Mouse (Mus musculus): ENCODE data around the gene Htra3. TPM values are rescaled to one million over a fixed set of nuclear protein-coding genes. Genes with fewer than 3 reads are reported as not detected.

Gene Htra3
- total and polyA plus RNA-seq, 3 experiments = not detected

DNA sequence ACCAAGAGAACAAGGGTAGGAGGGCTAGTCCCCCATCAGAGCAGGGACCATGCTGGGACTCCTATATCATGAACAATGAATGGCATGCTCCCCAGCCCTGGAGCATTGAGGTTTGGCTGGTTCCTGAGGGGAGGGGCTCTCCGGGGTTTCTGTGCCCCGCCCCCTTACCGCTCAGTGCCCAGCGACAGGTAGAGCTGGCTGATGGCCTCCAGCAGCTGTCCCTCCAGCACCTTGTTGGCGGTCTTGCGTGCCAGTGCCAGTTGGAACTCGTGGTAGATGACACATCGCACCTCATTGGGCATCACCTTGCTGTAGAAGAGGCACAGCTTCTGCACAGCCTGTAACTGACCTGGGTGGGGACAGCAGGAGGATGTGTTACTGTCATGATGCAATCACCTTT, 23.6 kb upstream of the Htra3 start:
- Histone ChIP-seq H3K4me1 (ENCODE audit: control insufficient read depth in 1 of 2, insufficient read depth in 2 of 2, low read length in 2 of 2) (no peaks in the 10 kb centered on the region), H3K79me2 (ENCODE audit: control insufficient read depth, insufficient read depth, low read length, poor library complexity) (no peaks in the 10 kb centered on the region), H3K36me3 (ENCODE audit: control insufficient read depth in 1 of 2, insufficient read depth in 2 of 2, low read length in 2 of 2) (no peaks in the 10 kb centered on the region), H3K4me3 (ENCODE audit: control insufficient read depth in 1 of 2, insufficient read depth in 1 of 2, low read depth in 2 of 2, low read length in 2 of 2) (no peak overlapping the region), H3K27me3 (ENCODE audit: control insufficient read depth in 1 of 2, insufficient read depth in 2 of 2, low read length in 2 of 2) (no peaks in the 10 kb centered on the region), H3K9me3 (replicated peaks; ENCODE audit: insufficient read depth, low read length) (no peaks in the 10 kb centered on the region), H3K9ac (ENCODE audit: control insufficient read depth, low read depth, low read length, poor library complexity, severe bottlenecking) (no peak overlapping the region), H3K27ac (ENCODE audit: control insufficient read depth, low read depth, low read length) (no peak overlapping the region)
- TF ChIP-seq CTCF (IDR thresholded peaks at IDR 0.05 in 2 of 3, conservative IDR thresholded peaks at IDR 0.05 in 1 of 3; ENCODE audit: control insufficient read depth in 1 of 3, insufficient read depth in 1 of 3, low read depth in 2 of 3, low read length in 3 of 3, poor library complexity in 1 of 3, severe bottlenecking in 1 of 3) (no peak), TCF12 (IDR thresholded peaks at IDR 0.05; ENCODE audit: low read depth, low read length) (no peak), SIN3A (IDR thresholded peaks at IDR 0.05; ENCODE audit: low read length) (no peak), SMC3 (IDR thresholded peaks at IDR 0.05; ENCODE audit: low read depth, low read length) (no peak), CHD2 (IDR thresholded peaks at IDR 0.05; ENCODE audit: low read length) (no peak), GATA1 (IDR thresholded peaks at IDR 0.05; ENCODE audit: low read depth, low read length) (no peak), JUND (IDR thresholded peaks at IDR 0.05; ENCODE audit: low read depth, low read length) (no peak), NRF1 (IDR thresholded peaks at IDR 0.05; ENCODE audit: insufficient read depth, low read depth, low read length, poor library complexity, severe bottlenecking) (no peak), CHD1 (IDR thresholded peaks at IDR 0.05; ENCODE audit: low read depth, low read length) (no peak), HCFC1 (IDR thresholded peaks at IDR 0.05; ENCODE audit: low read depth, low read length) (no peak), MAX (IDR thresholded peaks at IDR 0.05; ENCODE audit: low read length) (no peak), MAFK (IDR thresholded peaks at IDR 0.05; ENCODE audit: borderline replicate concordance, low read depth, low read length) (no peak), EP300 (IDR thresholded peaks at IDR 0.05; ENCODE audit: low read depth in 1 of 2, low read length in 2 of 2) (no peak), ELF1 (IDR thresholded peaks at IDR 0.05; ENCODE audit: low read depth, low read length) (no peak), ZNF384 (IDR thresholded peaks at IDR 0.05; ENCODE audit: low read depth, low read length) (no peak)
- no peak for DNase-seq (ENCODE audit: low read depth, low spot score)

DNA sequence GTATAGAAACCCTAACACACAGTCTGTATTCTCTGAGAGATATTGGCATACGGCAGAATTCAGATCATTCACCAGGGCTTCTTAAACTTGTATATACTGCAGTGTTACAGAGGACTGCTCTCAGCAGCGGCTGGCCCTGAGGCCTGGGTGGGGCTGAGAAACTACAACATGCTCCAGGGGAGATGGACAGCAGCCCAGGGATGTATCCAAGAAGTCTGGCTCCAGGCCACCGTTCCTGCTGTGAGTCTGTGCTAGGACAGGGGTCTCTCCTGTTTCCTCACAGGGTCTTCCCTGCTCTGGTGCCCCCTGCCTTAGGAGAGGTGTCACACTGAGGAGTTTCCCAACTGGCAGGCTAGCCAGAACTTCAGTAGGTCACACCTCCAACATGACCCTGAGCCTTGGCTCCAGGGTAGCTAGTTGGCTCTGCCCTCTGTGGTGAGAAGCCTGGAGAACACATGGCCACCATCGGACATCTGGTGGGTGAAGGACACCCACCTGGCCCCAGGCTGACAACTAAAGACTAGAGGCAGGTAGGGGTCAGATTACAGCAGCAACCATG, 23.1 kb upstream of the Htra3 start:
- TF ChIP-seq EP300 (IDR thresholded peaks at IDR 0.05; ENCODE audit: low read depth in 1 of 2, low read length in 2 of 2) (no peak), MAX (IDR thresholded peaks at IDR 0.05; ENCODE audit: low read length) (no peak)
- Histone ChIP-seq H3K27me3 (ENCODE audit: control insufficient read depth in 1 of 2, insufficient read depth in 2 of 2, low read length in 2 of 2) (no peaks in the 10 kb centered on the region), H3K4me1 (ENCODE audit: control insufficient read depth in 1 of 2, insufficient read depth in 2 of 2, low read length in 2 of 2) (no peaks in the 10 kb centered on the region), H3K36me3 (ENCODE audit: control insufficient read depth in 1 of 2, insufficient read depth in 2 of 2, low read length in 2 of 2) (no peaks in the 10 kb centered on the region), H3K4me3 (ENCODE audit: control insufficient read depth in 1 of 2, insufficient read depth in 1 of 2, low read depth in 2 of 2, low read length in 2 of 2) (no peak overlapping the region), H3K79me2 (ENCODE audit: control insufficient read depth, insufficient read depth, low read length, poor library complexity) (no peaks in the 10 kb centered on the region), H3K9ac (ENCODE audit: control insufficient read depth, low read depth, low read length, poor library complexity, severe bottlenecking) (no peak overlapping the region), H3K9me3 (replicated peaks; ENCODE audit: insufficient read depth, low read length) (no peaks in the 10 kb centered on the region), H3K27ac (ENCODE audit: control insufficient read depth, low read depth, low read length) (no peak overlapping the region)
- no peak for DNase-seq (ENCODE audit: low read depth, low spot score)

- Histone ChIP-seq H3K36me3 (ENCODE audit: control insufficient read depth in 1 of 2, insufficient read depth in 2 of 2, low read length in 2 of 2) (no peaks in the 10 kb centered on the region), H3K4me1 (ENCODE audit: control insufficient read depth in 1 of 2, insufficient read depth in 2 of 2, low read length in 2 of 2) (no peaks in the 10 kb centered on the region), H3K4me3 (ENCODE audit: control insufficient read depth in 1 of 2, insufficient read depth in 1 of 2, low read depth in 2 of 2, low read length in 2 of 2) (no peak overlapping the region), H3K9ac (ENCODE audit: control insufficient read depth, low read depth, low read length, poor library complexity, severe bottlenecking) (no peak overlapping the region), H3K27ac (ENCODE audit: control insufficient read depth, low read depth, low read length) (no peak overlapping the region), H3K9me3 (replicated peaks; ENCODE audit: insufficient read depth, low read length) (no peaks in the 10 kb centered on the region), H3K79me2 (ENCODE audit: control insufficient read depth, insufficient read depth, low read length, poor library complexity) (no peaks in the 10 kb centered on the region), H3K27me3 (ENCODE audit: control insufficient read depth in 1 of 2, insufficient read depth in 2 of 2, low read length in 2 of 2) (no peaks in the 10 kb centered on the region)
- no peak for DNase-seq (ENCODE audit: low read depth, low spot score)
- TF ChIP-seq MXI1 (IDR thresholded peaks at IDR 0.05; ENCODE audit: low read depth, low read length) = no peak
- peak in 1 of 3 experiments; percentile 41; a peak in 4 of 6 replicates for TF ChIP-seq CTCF (IDR thresholded peaks at IDR 0.05 in 2 of 3, conservative IDR thresholded peaks at IDR 0.05 in 1 of 3; ENCODE audit: control insufficient read depth in 1 of 3, insufficient read depth in 1 of 3, low read depth in 2 of 3, low read length in 3 of 3, poor library complexity in 1 of 3, severe bottlenecking in 1 of 3)
- no peak for TF ChIP-seq TCF12 (IDR thresholded peaks at IDR 0.05; ENCODE audit: low read depth, low read length)
Measured at GRCm38 (mm10) chr5:35701042-35701441, 21.5 kb upstream of the Htra3 start.

All from MEL (cell line).